Mouse (Mus musculus) thymus, adult 2 months (tissue): ENCODE measurements around the gene Ankrd54.

Experiments
- CTCF ChIP-seq: fragments of 200-500 bp; IDR thresholded peaks from 2 replicates; pipeline ENCODE4 v1.5.1; 2012; ENCODE audit warnings: mild to moderate bottlenecking, control low read depth, low read length, moderate library complexity, borderline replicate concordance; ENCODE audit not compliant: control insufficient read depth, poor library complexity, insufficient read depth; ENCODE audit errors: extremely low read depth
- POLR2A ChIP-seq: fragments of 200-500 bp; IDR thresholded peaks from 2 replicates; pipeline ENCODE4 v1.6.1; 2012; ENCODE audit warnings: mild to moderate bottlenecking, low read length, control low read depth, moderate library complexity; ENCODE audit not compliant: control insufficient read depth, poor library complexity, insufficient read depth; ENCODE audit errors: extremely low read depth

GRCm38 (mm10) chr15:79107966-79108365, 45.3 kb upstream of the Ankrd54 start:
- TF ChIP-seq CTCF, result no peak
- TF ChIP-seq POLR2A, result no peak
